Mouse (Mus musculus) mesoderm, embryonic 11.5 days (tissue): ENCODE results near the gene Mme.

Source experiments
- DNase-seq: peaks from one replicate; pipeline ENCODE4 v3.0.0-alpha.2; 2012; ENCODE audit warnings: low read depth, low spot score

Mme gene

DNA sequence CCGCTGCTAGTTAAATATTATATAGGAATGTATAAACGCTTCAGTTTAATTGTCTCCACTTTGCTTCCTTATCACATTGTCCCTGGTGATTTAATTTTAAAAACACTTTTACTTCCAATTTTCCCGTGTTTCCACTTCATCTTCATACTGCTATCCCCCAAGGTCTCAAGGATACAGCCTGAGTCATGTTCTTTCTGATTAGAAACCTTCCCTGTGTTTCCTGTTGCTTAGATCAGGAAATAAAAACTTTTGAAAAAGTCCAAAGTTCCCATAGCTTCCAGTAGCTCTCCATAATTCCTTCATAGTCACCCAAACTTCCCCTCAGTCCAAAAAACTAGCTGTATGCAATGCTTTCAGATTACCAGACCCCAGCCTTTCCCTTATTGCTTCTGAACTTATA is 109.4 kb downstream of the Mme start:
- no peak for DNase-seq

DNA sequence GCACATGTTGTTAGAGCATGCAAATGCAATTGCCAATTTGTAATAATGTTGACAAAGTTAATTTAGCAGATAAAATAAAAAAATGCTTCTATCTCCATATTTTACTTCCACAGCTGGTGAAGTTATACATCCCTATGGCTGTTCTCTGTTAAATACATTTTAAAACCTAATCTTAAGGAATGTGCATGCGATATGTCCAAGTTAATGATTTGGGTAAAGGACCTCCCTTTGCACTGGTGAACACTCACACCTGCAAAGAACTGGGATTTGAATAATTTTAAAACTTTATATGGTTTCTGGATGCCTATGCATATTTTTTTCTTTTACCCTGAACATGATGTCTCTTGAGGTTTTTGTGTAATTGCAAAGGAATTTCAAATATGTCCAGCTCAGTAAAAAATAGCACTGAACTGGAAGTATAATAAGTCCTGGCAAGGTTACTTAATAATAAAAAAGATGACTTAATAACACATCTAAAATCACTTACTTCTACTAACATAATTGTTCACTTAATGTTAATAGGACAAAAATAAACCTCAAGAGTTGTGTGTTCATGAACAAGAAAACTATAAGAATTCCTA is 110.4 kb downstream of the Mme start:
- DNase-seq, result no peak

GRCm38 (mm10) chr3:63359512-63359911 is 118.2 kb downstream of the Mme start:
- no peak for DNase-seq

GRCm38 (mm10) chr3:63384989-63385388 is 143.7 kb downstream of the Mme start:
- no peak for DNase-seq

GRCm38 (mm10) chr3:63390774-63391173 is 149.4 kb downstream of the Mme start:
- no peak for DNase-seq

- DNase-seq, result no peak
Observed at GRCm38 (mm10) chr3:63391348-63391747, 150.0 kb downstream of the Mme start.

GRCm38 (mm10) chr3:63394424-63394941 is 153.1 kb downstream of the Mme start:
- no peak for DNase-seq

GRCm38 (mm10) chr3:63398171-63398570 is 156.8 kb downstream of the Mme start:
- no peak for DNase-seq

- DNase-seq, result no peak
Observed at GRCm38 (mm10) chr3:63406438-63406837, 165.1 kb downstream of the Mme start.

GRCm38 (mm10) chr3:63411006-63411405 is 169.7 kb downstream of the Mme start:
- DNase-seq, result no peak

- DNase-seq, result peak; percentile 75
Observed at GRCm38 (mm10) chr3:63412220-63412937, 171.0 kb downstream of the Mme start.

GRCm38 (mm10) chr3:63413046-63413911 is 171.9 kb downstream of the Mme start:
- peak; percentile 41 for DNase-seq

DNA sequence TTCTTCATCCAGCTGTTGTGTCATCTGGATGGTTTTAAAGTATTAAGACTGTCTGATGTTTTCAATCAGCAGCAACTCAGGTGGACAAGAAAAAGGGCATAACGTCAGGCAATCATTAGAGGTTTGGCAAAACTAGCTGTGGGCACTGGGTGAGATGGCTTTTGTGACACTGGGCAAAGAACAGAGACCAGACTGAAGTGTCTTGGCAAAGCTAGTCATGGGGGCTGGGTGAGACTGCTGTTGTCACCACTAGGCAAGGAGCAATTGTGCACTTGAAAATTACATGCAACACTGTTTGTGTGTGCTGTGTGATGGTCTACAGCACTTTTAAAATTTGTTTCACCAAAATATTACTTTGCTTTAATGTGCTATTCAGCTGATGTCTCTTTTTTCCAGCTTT is 175.9 kb downstream of the Mme start:
- no peak for DNase-seq

DNA sequence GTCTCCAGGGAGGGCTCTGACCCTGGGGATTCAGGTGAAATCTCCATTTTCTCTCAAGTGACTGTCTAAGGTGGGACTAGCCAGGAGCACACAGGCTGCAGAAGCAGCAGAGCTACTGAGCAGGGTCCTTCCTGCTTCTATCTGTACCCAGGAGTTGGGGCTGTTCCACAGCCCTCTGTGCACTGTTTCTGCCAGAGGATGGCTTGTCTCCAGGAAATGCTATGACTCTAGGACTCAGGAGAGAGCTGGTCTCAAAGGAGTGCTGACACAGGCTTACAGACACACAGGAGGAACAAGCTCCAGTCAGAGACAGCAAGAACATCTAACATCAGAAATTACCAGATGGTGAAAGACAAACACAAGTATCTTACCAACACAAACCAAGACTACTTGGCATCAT is 176.4 kb downstream of the Mme start:
- no peak for DNase-seq

DNA sequence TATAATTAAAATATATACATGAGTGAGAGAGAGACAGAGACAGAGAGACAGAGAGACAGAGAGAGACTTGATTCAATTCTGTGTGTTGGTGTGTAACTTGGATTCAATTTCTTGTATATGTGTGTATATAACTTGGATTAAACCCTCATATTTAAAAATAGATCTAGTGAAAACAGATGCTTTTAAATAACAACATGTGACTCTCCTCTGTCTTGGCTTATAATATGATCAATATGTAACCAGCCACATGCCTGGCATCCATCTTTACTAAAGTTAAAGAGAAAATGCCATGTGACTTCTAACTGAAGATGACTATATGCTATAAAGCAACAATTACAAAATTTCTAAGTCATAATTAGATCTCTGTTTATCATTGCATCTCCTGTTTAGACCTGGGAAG is 182.2 kb downstream of the Mme start:
- DNase-seq, result no peak
